Mouse (Mus musculus) heart, adult 2 months (tissue): ENCODE data around the gene Vmn1r1. TPM values are rescaled to one million over a fixed set of nuclear protein-coding genes. Genes with fewer than 3 reads are reported as not detected.

ENCODE experiments used
- DNase-seq, 2 experiments: peaks; one replicate each; pipeline ENCODE4 v3.0.0; 2021
- H3K27ac ChIP-seq: fragments of 200-600 bp; 2 replicates; pipeline ENCODE4 v1.8.1; 2022
- H3K27me3 ChIP-seq: fragments of 200-500 bp; 2 replicates; pipeline ENCODE4 v1.6.1; 2012; ENCODE audit warnings: mild to moderate bottlenecking, low read length, inconsistent platforms, mixed read lengths; ENCODE audit not compliant: control insufficient read depth, insufficient read depth
- H3K36me3 ChIP-seq: fragments of 200-500 bp; 2 replicates; pipeline ENCODE4 v1.6.1; 2012; ENCODE audit warnings: low read length, inconsistent platforms; ENCODE audit not compliant: control insufficient read depth, insufficient read depth
- H3K4me1 ChIP-seq: fragments of 200-500 bp; 2 replicates; pipeline ENCODE4 v1.6.1; 2011; ENCODE audit warnings: low read length; ENCODE audit not compliant: control insufficient read depth, insufficient read depth
- H3K4me3 ChIP-seq: fragments of 200-600 bp; 2 replicates; pipeline ENCODE4 v1.8.1; 2022
- H3K79me2 ChIP-seq: fragments of 200-500 bp; replicated peaks from 2 replicates; pipeline ENCODE4 v1.6.1; 2012; ENCODE audit warnings: mild to moderate bottlenecking, inconsistent platforms, low read length, moderate library complexity, mixed read lengths; ENCODE audit not compliant: control insufficient read depth, insufficient read depth
- H3K9ac ChIP-seq: fragments of 200-500 bp; 2 replicates; pipeline ENCODE4 v1.6.1; 2012; ENCODE audit warnings: low read depth, mild to moderate bottlenecking, control low read depth, inconsistent platforms, low read length, mixed read lengths
- CTCF ChIP-seq: fragments of 200-600 bp; IDR thresholded peaks from 2 replicates; pipeline ENCODE4 v1.8.1; 2022; ENCODE audit warnings: antibody characterized with exemption, mild to moderate bottlenecking, moderate library complexity
- EP300 ChIP-seq: fragments of 200-500 bp; IDR thresholded peaks from 2 replicates; pipeline ENCODE4 v1.6.1; 2011; ENCODE audit warnings: low read depth, low read length, control low read depth; ENCODE audit not compliant: insufficient read depth
- POLR2A ChIP-seq: fragments of 200-500 bp; IDR thresholded peaks from 2 replicates; pipeline ENCODE4 v1.6.1; 2011; ENCODE audit warnings: mild to moderate bottlenecking, low read depth, low read length, control low read depth; ENCODE audit not compliant: insufficient read depth
- WGBS: fragments of 180-500 bp; shearing (Covaris S2); methylation state at CpG from one replicate; pipeline ENCODE4 v1.1.7; 2018; 5-methylcytosine and 5-hydroxymethylcytosine counted together
- intact Hi-C: fragments of 180-260 bp; cut with DNase I; formaldehyde crosslinking; loops from one replicate; pipeline ENCODE4 v1.15.1; 2025
- polyA plus RNA-seq: library from polyadenylated mRNA; depleted of rRNA; stranded (reverse); fragments of >200 nt; gene quantifications from 2 replicates; pipeline ENCODE4 v1.2.3, GENCODE M21; 2012; rRNA removed
- total RNA-seq, 2 experiments: library from RNA; stranded (reverse); gene quantifications; 2 replicates each; pipeline ENCODE4 v1.2.3; 2021

The Vmn1r1 gene
- total and polyA plus RNA-seq, 3 experiments = not detected

DNA sequence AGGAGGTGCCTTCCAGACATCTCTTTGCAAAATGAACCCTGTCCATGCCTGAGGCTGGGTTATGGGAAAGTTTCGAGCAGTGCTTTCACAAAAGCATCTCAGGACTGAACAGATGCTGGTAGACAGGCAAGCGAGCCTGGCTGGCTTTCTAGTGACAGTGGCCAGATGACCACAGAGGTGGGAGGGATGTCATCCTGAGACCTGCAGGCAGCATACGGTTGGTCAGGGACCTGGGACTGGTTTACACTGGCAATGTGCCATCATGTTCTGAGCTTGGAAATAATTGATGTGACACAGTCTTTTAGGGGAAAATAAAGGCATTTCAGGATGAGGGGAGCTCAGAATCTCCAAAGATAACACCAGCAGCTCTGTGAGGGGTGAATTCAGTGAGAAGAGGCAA, 59.3 kb downstream of the Vmn1r1 start:
- intact Hi-C loops = no loop called here
- TF ChIP-seq EP300 (no peak), POLR2A (no peak), CTCF (no peak)
- H3K27ac ChIP-seq = no peak overlapping the region; the same call in 1 of the 2 replicates
- DNase-seq = no peak
- no peaks in the 10 kb centered on the region for H3K36me3 ChIP-seq
- no peaks in the 10 kb centered on the region for H3K27me3 ChIP-seq
- H3K4me1 ChIP-seq = peaks cover 7% of the 10 kb centered on the region
- no peak overlapping the region for H3K9ac ChIP-seq
- no peak overlapping the region for H3K4me3 ChIP-seq
- 57% methylated on average over 3 of the region's 3 CpGs for WGBS
- H3K79me2 ChIP-seq = no peaks in the 10 kb centered on the region

Other genes with a start within 250 kb of the Vmn1r1 start
- 100 to 1,000 TPM; 101 to 124 TPM for gene Enah, start 144.5 kb downstream of the Vmn1r1 start, total RNA-seq
- gene Enah, start 144.5 kb downstream of the Vmn1r1 start, polyA plus RNA-seq = 28.3 and 39.7 TPM in 2 replicates
- gene Srp9, start 39.7 kb downstream of the Vmn1r1 start, total RNA-seq = 10 to 100 TPM; 40.5 to 47.6 TPM
- 29.4 and 39.0 TPM in 2 replicates for gene Srp9, start 39.7 kb downstream of the Vmn1r1 start, polyA plus RNA-seq
- gene Degs1, start 118.3 kb upstream of the Vmn1r1 start, total RNA-seq = 10 to 100 TPM; 50.3 to 54.1 TPM
- gene Degs1, start 118.3 kb upstream of the Vmn1r1 start, polyA plus RNA-seq = 51.0 and 98.3 TPM in 2 replicates
- gene Fbxo28, start 177.1 kb upstream of the Vmn1r1 start, total RNA-seq = 10 to 100 TPM; 20.4 to 20.9 TPM
- 7.1 and 10.8 TPM in 2 replicates for gene Fbxo28, start 177.1 kb upstream of the Vmn1r1 start, polyA plus RNA-seq
- gene Trp53bp2, start 244.7 kb upstream of the Vmn1r1 start, total RNA-seq = 10 to 100 TPM in 1 of 2 experiments, 1 to 10 TPM in 1; 8.4 to 11.4 TPM
- gene Trp53bp2, start 244.7 kb upstream of the Vmn1r1 start, polyA plus RNA-seq = 9.3 and 11.7 TPM in 2 replicates